Comparison of ENCODE assay signal across 13 mouse cellular contexts in the genomic region with DNA sequence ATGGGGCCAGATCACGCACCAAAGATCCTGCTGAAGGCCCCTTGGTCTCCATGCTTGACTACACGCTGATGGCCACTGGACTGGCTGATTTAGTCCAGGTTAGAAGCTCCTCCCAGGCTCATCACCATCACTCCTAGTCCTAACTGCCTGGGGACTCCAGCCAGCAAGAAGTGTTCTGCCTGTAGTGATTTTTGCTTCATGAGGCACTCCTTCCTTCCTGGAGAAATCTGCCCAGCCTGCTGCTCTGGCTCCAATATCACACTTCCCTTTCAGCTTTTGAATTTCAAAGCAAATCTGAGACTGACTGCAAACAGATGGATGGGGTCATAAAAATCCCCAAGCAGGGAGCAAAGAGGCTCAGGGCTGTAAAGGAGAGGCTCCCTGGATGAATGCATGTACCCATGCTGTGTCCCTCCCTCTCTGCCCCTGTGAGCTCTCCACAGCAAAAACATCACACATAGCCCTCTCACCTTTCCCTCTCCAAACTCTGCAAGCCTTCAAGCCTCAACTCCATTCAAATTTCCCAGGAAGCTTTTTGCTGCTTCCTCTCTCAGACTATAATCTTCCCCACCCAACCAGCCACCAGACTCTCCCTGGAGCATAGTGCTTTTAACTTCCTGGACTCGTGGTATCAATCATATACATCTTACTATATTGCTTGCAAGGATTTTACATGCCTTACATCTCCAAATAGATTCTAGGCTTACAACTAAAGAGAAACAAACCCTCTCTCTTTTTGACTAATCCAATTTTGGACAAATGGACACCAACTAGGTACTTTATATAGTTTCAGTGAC.
DNase-seq lines count a peak whose midpoint lies in the region; ATAC-seq and TF ChIP-seq lines count a peak whose summit lies in the region.
"Had no signal": no experiment of that assay in that cellular context is flagged by ENCODE, and none has a peak within 500 bp of the region (broad histone marks: within the 10 kb centered on the region; RNA-seq: fewer than 3 reads in every experiment).

No protein-coding gene starts in this region.

- DNase-seq in hindbrain, embryonic 10.5 days (ENCODE audit: low spot score) = peak; percentile 39
- DNase-seq in hindbrain, embryonic 11.5 days (ENCODE audit: low spot score) = no peak
- DNase-seq in stomach, postnatal 0 days (ENCODE audit: low spot score) = no peak
- no peak for DNase-seq in urinary bladder, postnatal 10 days (ENCODE audit: low spot score)
- no peak for DNase-seq in cerebellum, adult 9-11 months
- DNase-seq: cerebellum, postnatal 25 days; gastrocnemius, postnatal 10 days; thymus, adult 18-20 months had no signal

- TF ChIP-seq CTCF in stomach, postnatal 0 days (IDR thresholded peaks at IDR 0.05; ENCODE audit: low read depth) = no peak

- peak overlapping the region; percentile 40; the same call in 1 of the 2 replicates for H3K27ac ChIP-seq in hindbrain, embryonic 10.5 days
- H3K27ac ChIP-seq in hindbrain, embryonic 11.5 days (ENCODE audit: low read depth, low read length) = no peak overlapping the region
- 0 out of 2 replicates have a peak overlapping the region, but pooled peaks have one; percentile 0 for H3K27ac ChIP-seq in stomach, embryonic 14.5 days (ENCODE audit: low read length)
- no peak overlapping the region; the same call in 1 of the 2 replicates for H3K27ac ChIP-seq in stomach, postnatal 0 days (replicated peaks)
- peak overlapping the region; percentile 82 for H3K27ac ChIP-seq in lung, embryonic 15.5 days
- H3K27ac ChIP-seq in heart, embryonic 12.5 days (ENCODE audit: poor library complexity, severe bottlenecking) = no peak overlapping the region
- H3K27ac ChIP-seq: heart, embryonic 13.5 days had no signal

- H3K4me2 ChIP-seq in hindbrain, embryonic 11.5 days (replicated peaks; ENCODE audit: low read depth, low read length) = no peak overlapping the region
- no peak overlapping the region for H3K4me2 ChIP-seq in stomach, embryonic 14.5 days (replicated peaks; ENCODE audit: low read depth, low read length)
- no peak overlapping the region for H3K4me2 ChIP-seq in stomach, postnatal 0 days (replicated peaks; ENCODE audit: low read depth)
- no peak overlapping the region for H3K4me2 ChIP-seq in lung, embryonic 15.5 days
- no peak overlapping the region for H3K4me2 ChIP-seq in heart, embryonic 12.5 days
- H3K4me2 ChIP-seq: heart, embryonic 13.5 days had no signal

- H3K9me3 ChIP-seq in hindbrain, embryonic 10.5 days = no peaks in the 10 kb centered on the region
- no peaks in the 10 kb centered on the region for H3K9me3 ChIP-seq in hindbrain, embryonic 11.5 days (ENCODE audit: control insufficient read depth, low read length)
- H3K9me3 ChIP-seq in stomach, embryonic 14.5 days (ENCODE audit: control insufficient read depth, low read depth, low read length) = no peaks in the 10 kb centered on the region
- no peaks in the 10 kb centered on the region for H3K9me3 ChIP-seq in stomach, postnatal 0 days (ENCODE audit: control insufficient read depth, low read length)
- no peaks in the 10 kb centered on the region for H3K9me3 ChIP-seq in lung, embryonic 15.5 days
- no peaks in the 10 kb centered on the region for H3K9me3 ChIP-seq in heart, embryonic 12.5 days (replicated peaks)
- H3K9me3 ChIP-seq: heart, embryonic 13.5 days had no signal

- no peaks in the 10 kb centered on the region for H3K36me3 ChIP-seq in hindbrain, embryonic 10.5 days
- no peaks in the 10 kb centered on the region for H3K36me3 ChIP-seq in hindbrain, embryonic 11.5 days (ENCODE audit: control insufficient read depth, insufficient read depth, low read length)
- H3K36me3 ChIP-seq in stomach, embryonic 14.5 days (ENCODE audit: control insufficient read depth, insufficient read depth, low read length) = no peaks in the 10 kb centered on the region
- no peaks in the 10 kb centered on the region for H3K36me3 ChIP-seq in stomach, postnatal 0 days (ENCODE audit: control insufficient read depth, insufficient read depth, low read length)
- H3K36me3 ChIP-seq in lung, embryonic 15.5 days = no peaks in the 10 kb centered on the region
- H3K36me3 ChIP-seq in heart, embryonic 12.5 days = no peaks in the 10 kb centered on the region
- H3K36me3 ChIP-seq: heart, embryonic 13.5 days had no signal

- H3K4me3 ChIP-seq in hindbrain, embryonic 10.5 days = no peak overlapping the region
- no peak overlapping the region for H3K4me3 ChIP-seq in hindbrain, embryonic 11.5 days (ENCODE audit: low read depth, low read length)
- no peak overlapping the region for H3K4me3 ChIP-seq in stomach, embryonic 14.5 days (ENCODE audit: low read depth, low read length)
- H3K4me3 ChIP-seq in stomach, postnatal 0 days (ENCODE audit: low read depth, low read length) = no peak overlapping the region
- no peak overlapping the region for H3K4me3 ChIP-seq in lung, embryonic 15.5 days
- H3K4me3 ChIP-seq in heart, embryonic 12.5 days = no peak overlapping the region
- H3K4me3 ChIP-seq: heart, embryonic 13.5 days; myocyte had no signal

- H3K9ac ChIP-seq in hindbrain, embryonic 11.5 days (ENCODE audit: low read depth, low read length) = no peak overlapping the region
- no peak overlapping the region for H3K9ac ChIP-seq in stomach, embryonic 14.5 days (replicated peaks; ENCODE audit: low read depth, low read length)
- H3K9ac ChIP-seq in stomach, postnatal 0 days (ENCODE audit: low read length) = no peak overlapping the region
- H3K9ac ChIP-seq in lung, embryonic 15.5 days = no peak overlapping the region
- H3K9ac ChIP-seq in heart, embryonic 12.5 days = no peak overlapping the region
- H3K9ac ChIP-seq: heart, embryonic 13.5 days had no signal

- H3K27me3 ChIP-seq in hindbrain, embryonic 10.5 days (ENCODE audit: insufficient read depth, poor library complexity, severe bottlenecking) = no peaks in the 10 kb centered on the region
- no peaks in the 10 kb centered on the region for H3K27me3 ChIP-seq in hindbrain, embryonic 11.5 days (ENCODE audit: control insufficient read depth, insufficient read depth, low read length)
- no peaks in the 10 kb centered on the region for H3K27me3 ChIP-seq in stomach, embryonic 14.5 days (ENCODE audit: control insufficient read depth, insufficient read depth, low read length)
- no peaks in the 10 kb centered on the region for H3K27me3 ChIP-seq in stomach, postnatal 0 days (ENCODE audit: control insufficient read depth, insufficient read depth, low read length)
- no peaks in the 10 kb centered on the region for H3K27me3 ChIP-seq in lung, embryonic 15.5 days
- peaks cover 67% of the 10 kb centered on the region for H3K27me3 ChIP-seq in heart, embryonic 12.5 days (replicated peaks)

- 38% methylated on average over 3 of the region's 3 CpGs for WGBS in hindbrain, embryonic 10.5 days
- WGBS in hindbrain, embryonic 11.5 days = 41% methylated on average over 3 of the region's 3 CpGs
- WGBS in stomach, embryonic 14.5 days = 32% methylated on average over 3 of the region's 3 CpGs
- WGBS in stomach, postnatal 0 days = 41% methylated on average over 3 of the region's 3 CpGs
- 28% methylated on average over 3 of the region's 3 CpGs for WGBS in lung, embryonic 15.5 days
- WGBS in heart, embryonic 12.5 days = 39% methylated on average over 3 of the region's 3 CpGs

- no peak for ATAC-seq in hindbrain, embryonic 11.5 days (ENCODE audit: low FRiP score)
- no peak for ATAC-seq in stomach, embryonic 14.5 days (ENCODE audit: insufficient number of reproducible peaks, insufficient read depth, low FRiP score, low read depth)
- ATAC-seq in stomach, postnatal 0 days (ENCODE audit: low FRiP score, low TSS enrichment) = no peak
- peak; percentile 43; the same call in 1 of the 2 replicates for ATAC-seq in lung, embryonic 15.5 days (ENCODE audit: borderline replicate concordance, extremely low read depth, low FRiP score, low TSS enrichment)
- no peak for ATAC-seq in heart, embryonic 12.5 days (ENCODE audit: insufficient number of reproducible peaks, low FRiP score)

- no peak for TF ChIP-seq EP300 in stomach, postnatal 0 days (optimal IDR thresholded peaks at IDR 0.05)

- H3K4me1 ChIP-seq in hindbrain, embryonic 10.5 days (replicated peaks) = peaks cover 28% of the 10 kb centered on the region
- H3K4me1 ChIP-seq in hindbrain, embryonic 11.5 days (replicated peaks; ENCODE audit: control insufficient read depth, insufficient read depth, low read length) = no peaks in the 10 kb centered on the region; the same call in 1 of the 2 replicates
- peaks cover 9% of the 10 kb centered on the region; the same call in 1 of the 2 replicates for H3K4me1 ChIP-seq in stomach, embryonic 14.5 days (ENCODE audit: control insufficient read depth, insufficient read depth, low read length)
- no peaks in the 10 kb centered on the region for H3K4me1 ChIP-seq in stomach, postnatal 0 days (replicated peaks; ENCODE audit: control insufficient read depth, insufficient read depth)
- peaks cover 52% of the 10 kb centered on the region for H3K4me1 ChIP-seq in lung, embryonic 15.5 days
- peaks cover 34% of the 10 kb centered on the region for H3K4me1 ChIP-seq in heart, embryonic 12.5 days (replicated peaks)

Comparison
In these comparisons a context has a peak if more than half of its experiments do, and no peak if none do; other contexts are left out.
1. H3K27ac ChIP-seq: peak in hindbrain, embryonic 10.5 days (single experiment), stomach, embryonic 14.5 days (single experiment) and lung, embryonic 15.5 days (single experiment); none in hindbrain, embryonic 11.5 days (single experiment), stomach, postnatal 0 days (single experiment) and heart, embryonic 12.5 days (single experiment).